Mouse (Mus musculus): Measurements from ENCODE around the gene 1110004F10Rik. TPM values are rescaled to one million over a fixed set of nuclear protein-coding genes. Genes with fewer than 3 reads are reported as not detected.

Gene 1110004F10Rik
- total and polyA plus RNA-seq, 3 experiments, result 158 to 182 TPM; not detected in 1

- no peak for TF ChIP-seq MYC (IDR thresholded peaks at IDR 0.05; ENCODE audit: low read depth, low read length)
- TF ChIP-seq GABPA (IDR thresholded peaks at IDR 0.05; ENCODE audit: low read depth, low read length), result no peak
- TF ChIP-seq POLR2AphosphoS2 (IDR thresholded peaks at IDR 0.05; ENCODE audit: low read length), result no peak
- TF ChIP-seq GATA1 (IDR thresholded peaks at IDR 0.05; ENCODE audit: low read depth, low read length), result no peak
- no peak for TF ChIP-seq SIN3A (IDR thresholded peaks at IDR 0.05; ENCODE audit: low read length)
- TF ChIP-seq EP300 (IDR thresholded peaks at IDR 0.05; ENCODE audit: low read depth in 1 of 2, low read length in 2 of 2), result no peak
- TF ChIP-seq MAFK (IDR thresholded peaks at IDR 0.05; ENCODE audit: borderline replicate concordance, low read depth, low read length), result no peak
- peak; percentile 66 for TF ChIP-seq RAD21 (IDR thresholded peaks at IDR 0.05; ENCODE audit: low read depth, low read length)
- no peak for TF ChIP-seq TCF12 (IDR thresholded peaks at IDR 0.05; ENCODE audit: low read depth, low read length)
- no peak for TF ChIP-seq POLR2AphosphoS5 (IDR thresholded peaks at IDR 0.05; ENCODE audit: borderline replicate concordance, low read depth, low read length)
Observed at GRCm38 (mm10) chr7:116032596-116033307, 6.4 kb upstream of the 1110004F10Rik start (continued).

DNA sequence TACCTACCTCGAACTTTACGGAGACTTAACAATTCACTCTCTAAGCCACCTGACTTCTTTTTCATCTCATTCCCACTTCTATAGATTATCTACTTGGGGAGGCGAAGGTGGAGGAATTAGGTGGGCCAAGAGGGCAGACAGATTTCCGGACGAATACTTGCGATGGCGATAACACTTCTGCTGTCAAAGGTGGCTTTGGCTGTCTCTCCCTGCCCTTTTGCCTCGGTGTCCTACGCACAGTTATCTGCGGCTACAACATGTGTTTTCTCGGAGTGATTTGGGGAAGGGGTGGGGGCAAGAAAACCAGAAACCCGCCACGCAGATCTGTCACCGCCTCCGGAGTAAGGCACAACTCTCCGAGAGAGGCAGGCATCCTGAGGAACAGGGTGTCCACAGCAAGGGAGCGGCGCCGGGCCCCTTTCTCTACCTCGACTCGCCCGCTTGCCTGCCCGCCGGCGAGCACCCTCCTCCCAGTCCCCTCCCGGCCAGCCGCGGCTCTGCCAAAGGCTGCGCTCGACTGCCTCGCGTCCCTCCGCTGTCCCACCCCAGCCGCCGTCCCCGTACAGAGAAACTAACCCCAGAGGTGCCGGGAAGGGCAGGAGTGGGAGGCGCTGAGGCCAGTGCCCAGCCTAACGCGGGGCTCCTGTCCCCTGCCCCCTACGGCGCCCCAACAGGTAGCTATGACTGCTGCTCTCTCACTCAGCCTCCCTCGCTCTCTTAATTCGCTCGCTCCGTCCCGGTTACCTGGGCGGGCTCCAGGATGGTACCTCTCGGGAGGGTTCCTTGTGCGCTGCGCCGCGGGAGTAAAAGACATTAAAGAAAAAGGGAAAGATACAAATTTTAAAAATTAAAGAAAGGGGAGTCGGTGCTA lies 5.6 kb upstream of the 1110004F10Rik start:
- Histone ChIP-seq H3K36me3 (ENCODE audit: control insufficient read depth in 1 of 2, insufficient read depth in 2 of 2, low read length in 2 of 2) (no peaks in the 10 kb centered on the region), H3K4me1 (ENCODE audit: control insufficient read depth in 1 of 2, insufficient read depth in 2 of 2, low read length in 2 of 2) (no peaks in the 10 kb centered on the region), H3K79me2 (ENCODE audit: control insufficient read depth, insufficient read depth, low read length, poor library complexity) (no peaks in the 10 kb centered on the region), H3K4me3 (ENCODE audit: control insufficient read depth in 1 of 2, insufficient read depth in 1 of 2, low read depth in 2 of 2, low read length in 2 of 2) (no peak overlapping the region), H3K27me3 (ENCODE audit: control insufficient read depth in 1 of 2, insufficient read depth in 2 of 2, low read length in 2 of 2) (peaks cover 0 to 2% of the 10 kb centered on the region in 2 experiments), H3K27ac (ENCODE audit: control insufficient read depth, low read depth, low read length) (no peak overlapping the region), H3K9me3 (replicated peaks; ENCODE audit: insufficient read depth, low read length) (no peaks in the 10 kb centered on the region), H3K9ac (ENCODE audit: control insufficient read depth, low read depth, low read length, poor library complexity, severe bottlenecking) (no peak overlapping the region)
- TF ChIP-seq MEF2A (IDR thresholded peaks at IDR 0.05; ENCODE audit: extremely low read depth, insufficient replicate concordance, low read depth, low read length, poor library complexity, severe bottlenecking) (no peak), CTCF (IDR thresholded peaks at IDR 0.05 in 2 of 3, conservative IDR thresholded peaks at IDR 0.05 in 1 of 3; ENCODE audit: control insufficient read depth in 1 of 3, insufficient read depth in 1 of 3, low read depth in 2 of 3, low read length in 3 of 3, poor library complexity in 1 of 3, severe bottlenecking in 1 of 3) (no peak), E2F4 (IDR thresholded peaks at IDR 0.05; ENCODE audit: borderline replicate concordance, low read depth, low read length) (no peak), ZMIZ1 (IDR thresholded peaks at IDR 0.05; ENCODE audit: low read depth, low read length) (no peak), JUND (IDR thresholded peaks at IDR 0.05; ENCODE audit: low read depth, low read length) (no peak), HCFC1 (IDR thresholded peaks at IDR 0.05; ENCODE audit: low read depth, low read length) (no peak), CHD1 (IDR thresholded peaks at IDR 0.05; ENCODE audit: low read depth, low read length) (no peak), GABPA (IDR thresholded peaks at IDR 0.05; ENCODE audit: low read depth, low read length) (no peak), MAFK (IDR thresholded peaks at IDR 0.05; ENCODE audit: borderline replicate concordance, low read depth, low read length) (no peak), MAZ (IDR thresholded peaks at IDR 0.05; ENCODE audit: low read depth, low read length) (no peak), MAX (IDR thresholded peaks at IDR 0.05; ENCODE audit: low read length) (no peak), ZC3H11A (IDR thresholded peaks at IDR 0.05; ENCODE audit: low read depth, low read length) (no peak), ELF1 (IDR thresholded peaks at IDR 0.05; ENCODE audit: low read depth, low read length) (no peak), CHD2 (IDR thresholded peaks at IDR 0.05; ENCODE audit: low read length) (no peak), NRF1 (IDR thresholded peaks at IDR 0.05; ENCODE audit: insufficient read depth, low read depth, low read length, poor library complexity, severe bottlenecking) (no peak), UBTF (IDR thresholded peaks at IDR 0.05; ENCODE audit: borderline replicate concordance, insufficient read depth, low read depth, low read length) (no peak), USF1 (IDR thresholded peaks at IDR 0.05; ENCODE audit: low read depth, low read length) (no peak), SMC3 (IDR thresholded peaks at IDR 0.05; ENCODE audit: low read depth, low read length) (no peak)
- no peak for DNase-seq (ENCODE audit: low read depth, low spot score)

Measured in MEL (cell line).